Mouse (Mus musculus) hematopoietic stem cell, adult 5-6 weeks (primary cell): ENCODE data around the gene Per1. TPM values are rescaled to one million over a fixed set of nuclear protein-coding genes. Genes with fewer than 3 reads are reported as not detected.

ENCODE experiments used
- ATAC-seq, 2 experiments: fragments of 125-278 bp in 1 of 2; replicated peaks in 1 of 2; 2 replicates each; pipeline ENCODE4 v1.8.0; 2016 to 2017; ENCODE audit warnings: inconsistent platforms in 2 of 2, mild to moderate bottlenecking in 2 of 2, moderate number of reproducible peaks in 2 of 2, low read depth in 1 of 2, moderate TSS enrichment in 1 of 2; ENCODE audit not compliant: low FRiP score in 2 of 2, poor library complexity in 2 of 2, severe bottlenecking in 2 of 2, insufficient read depth in 1 of 2, low TSS enrichment in 1 of 2
- total RNA-seq: library from RNA; stranded (forward); fragments of 172-1452, 232-1000 nt; gene quantifications from 2 replicates; pipeline ENCODE4 v1.2.3, GENCODE M21; 2017

Gene Per1
- total RNA-seq = 33.6 and 42.1 TPM in 2 replicates

DNA sequence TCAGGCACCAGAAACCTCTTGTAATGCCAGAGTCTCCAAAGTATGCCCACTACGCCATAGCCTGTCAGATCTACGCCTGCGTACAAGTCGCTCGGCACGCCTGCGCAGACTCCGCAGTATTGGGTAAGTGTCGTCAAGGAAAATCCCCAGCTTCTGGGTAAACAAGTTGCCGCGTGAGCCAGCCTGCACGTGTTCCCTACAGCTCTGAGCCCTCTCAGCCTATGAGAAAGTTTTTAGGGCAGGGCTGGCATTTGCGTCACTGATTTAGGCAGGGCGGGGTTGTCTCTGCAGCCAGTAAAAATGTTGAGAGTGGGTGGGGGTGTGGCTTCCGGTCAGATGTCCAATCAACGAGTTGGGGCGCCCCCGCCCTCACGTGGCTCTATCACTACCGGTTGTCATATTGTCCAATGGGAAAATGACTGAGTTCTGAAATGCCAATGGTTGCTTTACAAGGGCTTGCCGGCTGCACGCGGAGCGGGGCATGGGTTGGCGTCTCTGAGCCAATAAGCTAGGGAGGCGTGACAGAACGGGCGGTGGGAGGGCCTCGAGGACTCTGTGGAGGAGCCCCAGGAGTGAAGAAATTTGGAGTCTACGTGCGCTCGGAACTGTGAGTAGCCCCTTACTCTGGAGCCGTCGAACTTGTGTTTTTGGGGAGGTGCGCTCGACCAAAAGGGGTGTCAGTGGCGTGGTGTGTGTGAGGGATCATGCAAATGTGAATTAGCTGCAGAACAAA, at the start of gene Per1:
TSS of gene Per1 (plus strand) at position 521 of the 733 bp plus-strand sequence.
- peak; percentile 62 to 70 for ATAC-seq

- ATAC-seq = peak; percentile 81 to 84
Measured at GRCm38 (mm10) chr11:69045531-69046394, 49.3 kb upstream of the Per1 start, which contains the start of gene Aurkb. Gene Aurkb (plus strand): TSS chr11:69045647.

DNA sequence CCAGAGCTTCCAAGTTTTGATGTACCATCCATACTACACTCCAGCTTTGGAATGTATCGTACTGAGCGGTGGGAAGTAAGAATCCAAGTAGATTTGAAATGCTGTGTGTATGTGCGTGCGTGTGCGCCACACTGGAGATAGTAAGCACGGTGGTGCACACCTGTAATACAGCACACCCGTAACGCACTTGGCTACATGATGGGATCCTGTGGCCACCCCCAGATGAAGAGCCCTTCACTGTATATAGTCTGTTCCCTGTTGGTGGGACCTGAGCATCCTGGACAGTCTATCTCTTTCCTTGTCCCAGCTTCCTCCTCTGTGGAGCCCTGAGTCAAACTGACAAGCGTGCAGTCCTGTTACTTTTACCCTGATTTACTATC, 48.6 kb upstream of the Per1 start:
- ATAC-seq = no peak

DNA sequence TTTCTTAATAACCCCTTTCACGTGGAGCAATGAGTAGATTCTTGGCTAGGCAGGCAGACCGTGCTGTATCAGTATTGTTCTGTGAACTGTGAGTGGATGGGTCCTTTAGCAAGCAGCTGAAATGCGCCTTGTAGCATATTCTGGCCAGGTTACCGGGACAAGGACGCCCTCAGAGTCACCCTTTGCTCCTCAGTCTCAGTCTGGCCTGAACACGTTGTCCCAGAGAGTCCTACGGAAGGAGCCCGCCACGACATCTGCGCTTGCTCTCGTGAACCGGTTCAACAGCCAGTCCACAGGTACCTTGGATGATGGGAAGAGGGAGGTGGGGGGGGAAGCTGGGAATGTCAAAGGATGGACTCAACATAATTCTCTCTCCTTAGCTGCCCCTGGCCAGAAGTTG, 47.4 kb upstream of the Per1 start:
- ATAC-seq = no peak

GRCm38 (mm10) chr11:69048151-69048550, 46.9 kb upstream of the Per1 start:
- ATAC-seq = no peak

DNA sequence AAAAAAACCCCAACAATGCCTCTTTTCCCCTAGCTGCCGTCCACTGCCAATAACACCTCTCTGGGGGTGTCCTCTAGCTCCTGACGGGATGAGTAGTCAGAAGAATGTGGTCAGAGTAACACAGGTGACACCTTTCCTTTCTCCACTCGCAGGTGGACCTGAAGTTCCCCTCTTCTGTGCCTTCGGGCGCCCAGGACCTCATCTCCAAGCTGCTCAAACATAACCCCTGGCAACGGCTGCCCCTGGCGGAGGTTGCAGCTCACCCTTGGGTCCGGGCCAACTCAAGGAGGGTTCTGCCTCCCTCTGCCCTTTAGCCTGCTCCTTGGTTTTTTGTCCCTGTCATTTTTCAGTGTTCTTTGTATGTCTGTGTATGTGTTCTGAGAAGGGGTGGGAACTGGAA, 44.3 kb upstream of the Per1 start:
- no peak for ATAC-seq

- ATAC-seq = no peak
Measured at GRCm38 (mm10) chr11:69051771-69052170, 43.2 kb upstream of the Per1 start.

DNA sequence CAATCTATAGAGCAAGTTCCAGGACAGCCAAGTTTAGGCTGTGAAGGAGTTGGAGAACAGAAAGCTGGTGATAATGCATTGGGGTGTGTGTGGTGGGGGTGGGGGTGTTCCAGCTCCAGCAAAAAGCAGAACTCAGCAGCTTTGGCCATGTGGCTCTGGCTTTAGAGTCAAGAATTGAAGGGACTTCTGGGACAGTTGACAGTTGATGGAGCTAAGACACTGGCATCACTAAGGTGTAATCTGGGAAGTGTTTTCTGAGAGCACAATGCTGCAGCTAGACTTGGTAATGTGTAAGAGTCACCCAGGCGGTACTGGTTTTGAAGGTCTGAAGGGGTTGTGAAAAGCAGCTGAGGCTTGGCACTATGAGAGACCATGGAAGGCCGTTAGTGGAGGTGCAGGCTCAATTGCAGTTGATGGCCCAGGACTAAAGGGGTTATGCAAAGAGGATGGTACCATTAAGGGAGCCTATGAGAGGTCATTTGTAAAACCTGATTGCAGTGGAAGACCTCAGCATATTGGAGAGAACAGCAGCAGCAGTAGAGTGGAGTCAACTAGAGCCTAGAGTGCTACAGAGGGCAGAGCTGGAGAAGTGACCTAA, 42.1 kb upstream of the Per1 start:
- no peak for ATAC-seq

GRCm38 (mm10) chr11:69053848-69054247, 41.2 kb upstream of the Per1 start:
- ATAC-seq = peak; percentile 30 to 49

DNA sequence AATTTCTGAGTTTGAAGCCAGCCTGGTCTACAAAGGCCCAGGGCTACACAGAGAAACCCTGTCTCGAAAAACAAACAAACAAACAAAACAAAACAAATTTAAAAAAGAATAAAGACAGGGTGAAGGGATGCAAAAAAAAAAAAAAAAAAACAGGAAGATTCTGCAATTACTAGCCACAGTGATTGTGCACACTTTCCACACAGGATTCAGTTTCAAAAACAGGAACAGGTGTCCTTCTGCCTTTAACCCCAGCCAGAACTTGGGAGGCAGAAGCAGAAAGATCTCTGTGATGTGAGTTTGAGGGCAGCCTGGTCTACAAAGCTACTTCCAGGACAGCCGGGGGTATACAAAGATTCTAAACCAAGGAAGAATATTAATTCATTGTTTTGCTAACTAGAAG, 36.8 kb upstream of the Per1 start:
- ATAC-seq = no peak

GRCm38 (mm10) chr11:69058729-69059356, 36.2 kb upstream of the Per1 start:
- no peak for ATAC-seq

- ATAC-seq = peak; percentile 84
Measured at GRCm38 (mm10) chr11:69059357-69059974, 35.6 kb upstream of the Per1 start, which contains the start of gene Borcs6. Gene Borcs6 (plus strand): TSS chr11:69059717.

GRCm38 (mm10) chr11:69059975-69060411, 35.0 kb upstream of the Per1 start:
- ATAC-seq = no peak

- ATAC-seq = no peak
Measured at GRCm38 (mm10) chr11:69060448-69061254, 34.4 kb upstream of the Per1 start.

GRCm38 (mm10) chr11:69061255-69061912, 33.6 kb upstream of the Per1 start:
- ATAC-seq = no peak

GRCm38 (mm10) chr11:69062194-69062760, 32.7 kb upstream of the Per1 start:
- peak in 1 of 2 experiments; percentile 2; a peak in 2 of 4 replicates for ATAC-seq
